Mouse (Mus musculus) large intestine, adult 2 months (tissue): ENCODE data around the gene Arrdc1. TPM values are rescaled to one million over a fixed set of nuclear protein-coding genes. Genes with fewer than 3 reads are reported as not detected.
"Not testable (repeated sequence)": the region's sequence is repeated elsewhere in the genome, so short reads cannot be mapped to it uniquely, and the experiment has no call there.

Experiments
- DNase-seq: peaks from one replicate; pipeline ENCODE4 v3.0.0-alpha.2; 2012; ENCODE audit warnings: low read depth, low spot score
- WGBS: fragments of 180-500 bp; shearing (Covaris S2); methylation state at CpG from one replicate; pipeline ENCODE4 v1.1.7; 2018; 5-methylcytosine and 5-hydroxymethylcytosine counted together
- polyA plus RNA-seq: library from polyadenylated mRNA; depleted of rRNA; stranded (reverse); fragments of >200 nt; gene quantifications from 2 replicates; pipeline ENCODE4 v1.2.3, GENCODE M21; 2012; rRNA removed

The Arrdc1 gene
- 175 and 179 TPM in 2 replicates for polyA plus RNA-seq

- peak; percentile 95 for DNase-seq
- 1% methylated on average over 49 of the region's 49 CpGs for WGBS
Observed at GRCm38 (mm10) chr2:24935057-24935796, at the start of gene Arrdc1. Arrdc1 (minus strand) TSS chr2:24935252.

DNA sequence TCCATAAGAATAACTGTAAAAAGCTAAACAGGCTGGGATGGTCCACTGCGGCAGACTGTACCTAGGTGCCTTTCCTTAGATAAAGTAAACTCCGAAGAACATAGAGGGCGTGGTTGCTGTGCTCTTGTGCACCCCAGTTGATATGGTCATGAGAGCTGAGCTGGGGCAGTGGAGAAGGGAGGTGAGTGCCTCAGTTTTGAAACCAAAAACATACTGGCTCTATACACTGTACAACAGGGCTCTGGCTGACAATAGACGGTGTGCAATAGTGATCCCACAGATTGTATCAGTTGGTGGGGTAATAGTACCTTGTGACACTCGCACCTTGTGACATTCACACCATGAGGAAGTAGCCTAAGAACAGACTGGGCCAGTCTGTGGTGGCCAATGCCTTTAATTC is 41.9 kb upstream of the Arrdc1 start:
- no peak for DNase-seq
- WGBS: 64% methylated on average over 5 of the region's 5 CpGs

GRCm38 (mm10) chr2:24975704-24976297 is 40.7 kb upstream of the Arrdc1 start, which contains the start of gene Pnpla7:
Pnpla7 (plus strand) TSS chr2:24976033.
- peak; percentile 58 for DNase-seq
- WGBS: 2% methylated on average over 16 of the region's 16 CpGs

DNA sequence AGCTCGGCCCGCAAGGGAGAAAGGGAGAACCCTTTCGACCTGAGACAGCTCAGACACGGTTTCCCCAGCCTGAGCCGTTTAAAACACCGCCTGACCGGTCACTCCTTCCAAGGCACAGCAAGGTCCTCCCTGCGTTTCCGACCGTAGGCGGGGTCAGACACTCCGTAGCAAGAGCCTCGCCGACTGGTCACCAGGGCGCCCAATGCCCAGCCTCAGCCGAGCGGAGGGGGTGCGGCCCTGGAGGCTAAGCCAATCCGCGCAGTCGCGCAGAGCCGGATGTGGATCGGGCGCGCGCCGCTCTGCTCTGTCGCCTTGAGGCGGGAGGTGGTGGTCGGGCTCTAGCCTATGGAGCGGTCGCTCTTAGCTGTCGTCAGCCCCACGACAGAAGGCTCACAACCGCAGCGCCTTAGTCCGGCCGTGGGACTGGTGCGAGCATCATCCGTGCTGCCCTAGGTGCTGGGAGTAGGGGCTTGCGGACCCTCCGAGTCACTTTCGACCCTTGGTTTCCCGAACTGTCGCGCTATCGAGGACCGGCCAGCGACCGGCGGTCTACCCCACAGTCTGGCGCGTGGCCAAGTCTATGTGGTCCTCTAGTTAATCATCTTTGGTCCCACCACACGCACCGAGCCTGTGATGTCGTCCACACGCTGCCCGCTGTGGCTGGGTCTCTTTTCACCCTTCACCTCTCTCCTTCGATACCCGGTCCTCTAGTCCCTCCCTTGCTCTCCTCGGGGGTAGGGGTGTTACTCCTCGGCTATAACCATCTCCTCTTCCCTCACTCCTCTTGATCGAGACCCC is 40.1 kb upstream of the Arrdc1 start, which contains the start of gene Mrpl41:
Gene Mrpl41, minus strand, starts transcription at position 193 of the 798 bp plus-strand sequence.
- WGBS: under 1% methylated on average over 64 of the region's 64 CpGs
- peak; percentile 76 for DNase-seq

GRCm38 (mm10) chr2:24974452-24974851 is 39.4 kb upstream of the Arrdc1 start:
- not testable (repeated sequence) for DNase-seq
- under 1% methylated on average over 17 of the region's 17 CpGs for WGBS

GRCm38 (mm10) chr2:24970386-24970785 is 35.3 kb upstream of the Arrdc1 start:
- 77% methylated on average over 4 of the region's 4 CpGs for WGBS
- no peak for DNase-seq

- DNase-seq: peak; percentile 67
- WGBS: under 1% methylated on average over 28 of the region's 28 CpGs
Observed at GRCm38 (mm10) chr2:24962304-24963000, 27.4 kb upstream of the Arrdc1 start, which contains the start of gene Dph7. Dph7 (plus strand) TSS chr2:24962400.

DNA sequence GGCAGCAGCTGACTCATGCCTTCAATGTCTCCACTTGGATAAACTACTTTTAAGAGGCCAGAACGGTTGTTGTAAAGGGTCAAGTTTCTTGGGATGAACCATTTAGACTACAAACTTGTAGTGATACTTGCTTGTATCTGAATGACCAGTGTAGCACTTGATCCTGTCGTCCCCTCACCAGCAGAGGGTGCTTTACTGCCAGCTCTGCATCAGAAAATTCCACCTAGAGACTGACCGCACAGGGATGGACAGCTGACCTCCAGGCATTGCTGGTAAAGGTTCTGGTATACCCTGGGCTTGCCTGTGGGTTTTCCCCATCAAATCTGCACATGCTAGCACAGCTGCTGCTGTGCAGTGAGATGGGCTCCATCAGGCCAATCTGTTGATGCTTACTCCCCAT is 25.9 kb upstream of the Arrdc1 start:
- 21% methylated on average over 3 of the region's 3 CpGs for WGBS
- no peak for DNase-seq

DNA sequence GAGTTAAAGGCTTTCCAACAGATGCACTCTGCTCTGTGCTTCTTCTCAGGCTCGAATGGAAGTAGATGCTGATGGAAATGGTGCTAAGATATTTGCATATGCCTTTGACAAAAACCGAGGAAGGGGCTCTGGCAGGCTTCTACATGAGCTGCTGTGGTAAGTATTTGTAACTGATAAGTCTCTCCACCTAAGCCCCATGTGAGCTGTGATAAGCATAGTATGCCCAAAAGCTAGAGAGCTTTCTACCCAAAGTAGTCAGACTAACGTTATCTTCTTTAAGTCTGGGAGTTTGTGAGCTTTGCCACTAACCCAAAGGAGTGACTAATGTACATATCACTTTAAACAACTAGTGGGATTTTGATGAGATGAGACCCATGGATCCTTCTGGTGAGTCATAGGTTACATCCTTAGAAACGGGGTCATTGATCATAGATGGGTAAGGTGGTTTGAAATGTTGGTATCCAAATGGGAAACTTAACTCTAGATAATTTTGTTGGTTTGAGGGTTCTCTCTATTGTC is 17.5 kb upstream of the Arrdc1 start:
- DNase-seq: no peak
- 87% methylated on average over 4 of the region's 4 CpGs for WGBS

DNA sequence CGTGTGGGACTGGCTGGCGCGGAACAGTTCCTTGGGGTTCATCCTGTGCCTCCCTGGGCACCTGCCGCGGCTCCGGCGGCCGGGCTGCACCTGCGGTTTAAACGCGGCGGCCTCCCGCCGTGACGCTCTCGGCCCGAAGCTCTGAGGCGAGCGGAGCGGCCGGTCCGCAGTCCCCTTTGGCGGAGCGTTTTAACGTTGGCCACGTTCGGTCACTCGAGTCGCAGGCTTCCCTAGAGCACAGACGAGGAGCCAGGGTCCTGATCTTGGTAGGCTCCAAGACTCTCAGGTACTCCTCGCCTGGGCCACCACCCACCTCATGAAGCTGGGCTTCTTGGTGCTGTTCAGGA is 15.1 kb upstream of the Arrdc1 start:
- DNase-seq: no peak
- 2% methylated on average over 31 of the region's 31 CpGs for WGBS

GRCm38 (mm10) chr2:24949421-24950188 is 14.6 kb upstream of the Arrdc1 start, which contains the start of gene Zmynd19:
Zmynd19 (plus strand) TSS chr2:24949792.
- peak; percentile 81 for DNase-seq
- 1% methylated on average over 108 of the region's 108 CpGs for WGBS

DNA sequence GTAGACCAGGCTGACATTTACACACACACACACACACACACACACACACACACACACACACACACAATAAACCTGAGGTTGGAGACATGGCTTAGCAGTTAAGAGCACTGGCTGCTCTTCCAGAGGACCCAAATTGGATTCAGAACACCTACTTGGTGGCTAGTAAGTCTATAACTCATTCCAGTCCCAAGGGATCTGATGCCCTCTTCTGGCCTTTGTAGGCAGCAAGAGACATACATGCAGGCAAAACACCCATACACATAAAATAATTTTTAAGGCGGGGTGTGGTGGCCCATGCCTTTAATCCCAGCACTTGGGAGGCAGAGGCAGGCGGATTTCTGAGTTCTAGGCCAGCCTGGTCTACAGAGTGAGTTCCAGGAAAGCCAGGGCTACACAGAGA is 9.3 kb upstream of the Arrdc1 start:
- not testable (repeated sequence) for DNase-seq
- WGBS: 38% methylated on average over 2 of the region's 2 CpGs

GRCm38 (mm10) chr2:24942092-24942491 is 7.0 kb upstream of the Arrdc1 start:
- WGBS: 70% methylated on average over 4 of the region's 4 CpGs
- no peak for DNase-seq

- 2% methylated on average over 19 of the region's 19 CpGs for WGBS
- no peak for DNase-seq
Observed at GRCm38 (mm10) chr2:24934441-24934963, 550 bp downstream of the Arrdc1 start.

- WGBS: 92% methylated on average over 5 of the region's 5 CpGs
Observed at GRCm38 (mm10) chr2:24929593-24929992, 5.5 kb downstream of the Arrdc1 start.

GRCm38 (mm10) chr2:24929119-24929518 is 5.9 kb downstream of the Arrdc1 start:
- peak; percentile 64 for DNase-seq
- WGBS: 34% methylated on average over 2 of the region's 2 CpGs

More at GRCm38 (mm10) chr2:24929593-24929992, 5.5 kb downstream of the Arrdc1 start:
- DNase-seq: no peak

DNA sequence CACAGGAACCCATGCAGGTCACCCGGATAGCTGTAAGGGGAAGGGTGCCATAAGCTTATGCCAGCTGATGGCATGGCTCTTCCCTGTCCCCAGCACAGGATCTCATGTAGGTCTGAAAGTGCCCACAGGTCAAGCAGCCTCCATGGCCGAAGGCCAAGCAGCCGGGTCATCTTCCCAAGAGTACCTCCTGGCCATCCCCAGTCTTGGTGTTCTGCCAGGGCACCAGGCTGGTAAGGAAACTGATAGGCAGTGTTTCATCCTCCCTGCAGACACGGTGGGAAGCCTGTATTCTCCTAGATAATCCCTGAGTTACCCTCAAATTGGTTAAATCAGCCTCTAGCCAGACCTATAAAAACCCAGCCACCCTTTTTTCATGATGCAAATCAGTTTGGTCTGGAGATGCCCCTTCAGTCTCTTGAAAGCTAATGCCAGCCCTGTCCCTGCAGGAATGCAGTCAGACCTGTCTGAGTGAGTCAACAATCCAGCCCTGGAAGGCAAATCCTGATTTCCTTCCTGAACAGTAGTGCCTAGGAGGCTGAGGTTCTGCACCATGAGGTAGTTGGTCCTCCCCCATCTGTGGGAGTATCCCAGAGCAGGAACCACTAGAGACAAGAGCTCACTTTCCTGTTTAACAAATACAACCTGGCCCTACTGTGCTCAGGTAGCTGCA is 7.1 kb downstream of the Arrdc1 start:
- 31% methylated on average over 4 of the region's 4 CpGs for WGBS
- peak; percentile 87 for DNase-seq

DNA sequence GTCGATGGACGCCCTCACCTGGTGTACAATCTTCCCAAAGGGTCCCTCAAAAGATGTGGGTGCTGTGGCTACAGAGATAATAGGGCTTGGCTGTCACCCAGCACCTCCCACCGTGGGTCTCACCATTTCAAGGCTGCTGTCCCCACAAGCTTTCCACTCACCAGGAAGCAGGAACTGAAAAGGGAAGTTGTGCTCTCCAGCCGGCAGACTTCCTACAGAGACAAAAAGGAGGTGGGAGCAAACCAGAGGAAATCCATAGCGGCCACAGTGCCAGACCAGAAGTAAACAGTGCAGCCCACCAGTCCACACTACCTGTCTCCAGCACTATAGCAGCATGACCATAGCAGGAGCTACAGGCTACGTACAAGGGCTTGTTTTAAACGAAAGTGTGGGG is 8.1 kb downstream of the Arrdc1 start:
- no peak for DNase-seq
- 56% methylated on average over 7 of the region's 7 CpGs for WGBS
